Mouse (Mus musculus) heart, postnatal 0 days (tissue): ENCODE measurements around the gene Tlk2. TPM values are rescaled to one million over a fixed set of nuclear protein-coding genes. Genes with fewer than 3 reads are reported as not detected.

Experiments used
- ATAC-seq: fragments of 200-750 bp; cut with Nextera tagmentation; 2 replicates; pipeline ENCODE4 v1.8.0; 2017; ENCODE audit warnings: low read depth, moderate number of reproducible peaks, moderate library complexity; ENCODE audit not compliant: insufficient read depth
- DNase-seq: peaks from one replicate; pipeline ENCODE4 v3.0.0-alpha.2; 2016; ENCODE audit warnings: low spot score
- H3K27ac ChIP-seq: fragments of 300-500 bp; sonication (generic); 2 replicates; pipeline ENCODE4 v1.5.1; 2014; ENCODE audit warnings: low read depth, mild to moderate bottlenecking
- H3K27me3 ChIP-seq: fragments of 300-500 bp; sonication (generic); 2 replicates; pipeline ENCODE4 v1.6.1; 2014; ENCODE audit warnings: low read length, mixed read lengths; ENCODE audit not compliant: control insufficient read depth, insufficient read depth
- H3K36me3 ChIP-seq: fragments of 300-500 bp; sonication (generic); replicated peaks from 2 replicates; pipeline ENCODE4 v1.6.1; 2014; ENCODE audit warnings: low read length, mixed read lengths; ENCODE audit not compliant: control insufficient read depth, insufficient read depth
- H3K4me1 ChIP-seq: fragments of 300-500 bp; sonication (generic); 2 replicates; pipeline ENCODE4 v1.6.1; 2014; ENCODE audit warnings: antibody characterized with exemption; ENCODE audit not compliant: control insufficient read depth, insufficient read depth
- H3K4me2 ChIP-seq: fragments of 300-500 bp; sonication (generic); 2 replicates; pipeline ENCODE4 v1.6.1; 2014; ENCODE audit warnings: low read depth, mild to moderate bottlenecking, low read length, moderate library complexity
- H3K4me3 ChIP-seq: fragments of 300-500 bp; sonication (generic); 2 replicates; pipeline ENCODE4 v1.5.1; 2014; ENCODE audit warnings: low read depth, low read length
- H3K9ac ChIP-seq: fragments of 300-500 bp; sonication (generic); replicated peaks from 2 replicates; pipeline ENCODE4 v1.6.1; 2014; ENCODE audit warnings: low read depth, low read length, mixed read lengths
- H3K9me3 ChIP-seq: fragments of 300-500 bp; sonication (generic); replicated peaks from 2 replicates; pipeline ENCODE4 v1.6.1; 2016; ENCODE audit warnings: low read length; ENCODE audit not compliant: control insufficient read depth
- CTCF ChIP-seq: IDR thresholded peaks from 2 replicates; pipeline ENCODE4 v1.5.1; 2016; ENCODE audit warnings: antibody characterized with exemption, control low read depth, low read depth
- EP300 ChIP-seq: IDR thresholded peaks from 2 replicates; pipeline ENCODE4 v1.6.1; 2016; ENCODE audit warnings: antibody characterized with exemption, low read depth
- WGBS: fragments of 180-500 bp; shearing (Covaris S2); extraction: QIAGEN DNeasy Blood & Tissue Kit; methylation state at CpG from one replicate; pipeline ENCODE4 v1.1.7; 2014; 5-methylcytosine and 5-hydroxymethylcytosine counted together
- polyA plus RNA-seq: library from polyadenylated mRNA; unstranded; fragments of >200 nt; fragmentation: Nextera tagmentation; extraction: Ambion mirVana; gene quantifications from 2 replicates; pipeline ENCODE4 v1.2.1, GENCODE M21; 2015
- total RNA-seq: library from RNA; depleted of rRNA; stranded (reverse); fragments of >200 nt; gene quantifications from 2 replicates; pipeline ENCODE4 v1.2.3, GENCODE M21; 2014; ENCODE audit warnings: low replicate concordance

Tlk2 gene
- total and polyA plus RNA-seq, 2 experiments from 2014 or later: 10.7 to 22.5 TPM

GRCm38 (mm10) chr11:105282460-105282859, 103.9 kb downstream of the Tlk2 start:
- ATAC-seq: peak; percentile 87
- Histone ChIP-seq H3K9me3 (no peaks in the 10 kb centered on the region), H3K4me1 (peaks cover 17% of the 10 kb centered on the region), H3K4me2 (no peak overlapping the region), H3K4me3 (no peak overlapping the region), H3K9ac (no peak overlapping the region), H3K27ac (no peak overlapping the region), H3K36me3 (peaks cover 54% of the 10 kb centered on the region), H3K27me3 (no peaks in the 10 kb centered on the region)
- 13% methylated on average over 2 of the region's 2 CpGs for WGBS
- DNase-seq: peak; percentile 85
- TF ChIP-seq CTCF (no peak), EP300 (no peak)

- Histone ChIP-seq H3K9me3 (no peaks in the 10 kb centered on the region), H3K36me3 (peaks cover 50% of the 10 kb centered on the region), H3K4me1 (peaks cover 17% of the 10 kb centered on the region), H3K9ac (no peak overlapping the region), H3K27ac (no peak overlapping the region), H3K4me3 (no peak overlapping the region), H3K4me2 (no peak overlapping the region), H3K27me3 (no peaks in the 10 kb centered on the region)
- DNase-seq (no peak), ATAC-seq (no peak)
- WGBS: 85% methylated on average over 9 of the region's 9 CpGs
- TF ChIP-seq EP300: no peak
- TF ChIP-seq CTCF: no peak
Observed at GRCm38 (mm10) chr11:105283016-105283415, 104.4 kb downstream of the Tlk2 start.

GRCm38 (mm10) chr11:105285720-105286119, 107.1 kb downstream of the Tlk2 start:
- no peak for TF ChIP-seq EP300
- no peak for TF ChIP-seq CTCF
- no peak overlapping the region for H3K4me2 ChIP-seq
- DNase-seq: no peak

GRCm38 (mm10) chr11:105289403-105289802, 110.8 kb downstream of the Tlk2 start:
- Histone ChIP-seq H3K4me1 (peaks cover 22% of the 10 kb centered on the region), H3K27me3 (peaks cover 14% of the 10 kb centered on the region), H3K27ac (no peak overlapping the region), H3K4me3 (no peak overlapping the region), H3K9ac (no peak overlapping the region), H3K9me3 (no peaks in the 10 kb centered on the region), H3K4me2 (no peak overlapping the region), H3K36me3 (peaks cover 17% of the 10 kb centered on the region)
- ATAC-seq (no peak), DNase-seq (no peak)
- WGBS: 28% methylated on average over 3 of the region's 3 CpGs
- no peak for TF ChIP-seq EP300
- TF ChIP-seq CTCF: no peak

More at GRCm38 (mm10) chr11:105285720-105286119, 107.1 kb downstream of the Tlk2 start:
- WGBS: 48% methylated on average over 3 of the region's 3 CpGs
- Histone ChIP-seq H3K9me3 (no peaks in the 10 kb centered on the region), H3K4me1 (peaks cover 17% of the 10 kb centered on the region), H3K27ac (no peak overlapping the region; the same call in 1 of the 2 replicates), H3K27me3 (no peaks in the 10 kb centered on the region), H3K4me3 (no peak overlapping the region), H3K36me3 (peaks cover 34% of the 10 kb centered on the region), H3K9ac (no peak overlapping the region)
- ATAC-seq: 0 out of 2 replicates have a peak, but pooled peaks have one; percentile 5

- peak; percentile 35 for DNase-seq
- whole genome bisulfite sequencing: 17% methylated on average over 10 of the region's 10 CpGs
- Histone ChIP-seq H3K36me3 (peaks cover 10% of the 10 kb centered on the region; the same call in 1 of the 2 replicates), H3K4me3 (peak overlapping the region; percentile 54), H3K4me1 (peaks cover 15% of the 10 kb centered on the region; the same call in 1 of the 2 replicates), H3K4me2 (peak overlapping the region; percentile 74), H3K9ac (no peak overlapping the region), H3K27me3 (peaks cover 14% of the 10 kb centered on the region), H3K27ac (peak overlapping the region; percentile 78), H3K9me3 (no peaks in the 10 kb centered on the region)
- TF ChIP-seq CTCF: no peak
- TF ChIP-seq EP300: no peak
- peak; percentile 9; the same call in 1 of the 2 replicates for ATAC-seq
Observed at GRCm38 (mm10) chr11:105291681-105292123, 113.1 kb downstream of the Tlk2 start.
